Comparison of ENCODE assay signal across 18 mouse cellular contexts in genomic region chr11:64022403-64023047, GRCm38 (mm10). TPM values are rescaled to one million over a fixed set of nuclear protein-coding genes. Genes with fewer than 3 reads are reported as not detected.
DNase-seq lines count a peak whose midpoint lies in the region; ATAC-seq and TF ChIP-seq lines count a peak whose summit lies in the region.
"Had no signal": no experiment of that assay in that cellular context is flagged by ENCODE, and none has a peak within 500 bp of the region (broad histone marks: within the 10 kb centered on the region; RNA-seq: fewer than 3 reads in every experiment).

No protein-coding gene starts in this region.

- no peaks in the 10 kb centered on the region for H3K27me3 ChIP-seq in forebrain, embryonic 14.5 days (replicated peaks; ENCODE audit: control insufficient read depth, insufficient read depth, low read length)
- no peaks in the 10 kb centered on the region for H3K27me3 ChIP-seq in forebrain, embryonic 15.5 days
- H3K27me3 ChIP-seq in CH12.LX (replicated peaks): no peaks in the 10 kb centered on the region
- no peaks in the 10 kb centered on the region for H3K27me3 ChIP-seq in hindbrain, embryonic 13.5 days
- no peaks in the 10 kb centered on the region for H3K27me3 ChIP-seq in neural tube, embryonic 12.5 days (replicated peaks)
- H3K27me3 ChIP-seq: heart, embryonic 15.5 days; liver, embryonic 13.5 days had no signal

- no peaks in the 10 kb centered on the region for H3K36me3 ChIP-seq in forebrain, embryonic 14.5 days (ENCODE audit: control insufficient read depth, insufficient read depth, low read length)
- H3K36me3 ChIP-seq in forebrain, embryonic 15.5 days: no peaks in the 10 kb centered on the region
- peaks cover 3 to 28% of the 10 kb centered on the region in 2 experiments for H3K36me3 ChIP-seq in CH12.LX (replicated peaks in 1 of 2; ENCODE audit: control insufficient read depth in 1 of 2, insufficient read depth in 1 of 2, low read length in 1 of 2)
- H3K36me3 ChIP-seq in hindbrain, embryonic 13.5 days: no peaks in the 10 kb centered on the region
- no peaks in the 10 kb centered on the region for H3K36me3 ChIP-seq in neural tube, embryonic 12.5 days
- H3K36me3 ChIP-seq: heart, embryonic 15.5 days; liver, embryonic 13.5 days had no signal

- no peak overlapping the region for H3K27ac ChIP-seq in forebrain, embryonic 14.5 days (ENCODE audit: low read depth, low read length)
- H3K27ac ChIP-seq in forebrain, embryonic 15.5 days (replicated peaks): no peak overlapping the region
- H3K27ac ChIP-seq in CH12.LX (ENCODE audit: insufficient read depth, low read depth): no peak overlapping the region
- peak overlapping the region; percentile 64 for H3K27ac ChIP-seq in hindbrain, embryonic 13.5 days
- no peak overlapping the region for H3K27ac ChIP-seq in neural tube, embryonic 12.5 days
- H3K27ac ChIP-seq: heart, embryonic 15.5 days; liver, embryonic 13.5 days had no signal

- H3K9ac ChIP-seq in forebrain, embryonic 14.5 days (ENCODE audit: low read length): no peak overlapping the region
- H3K9ac ChIP-seq in forebrain, embryonic 15.5 days (replicated peaks): no peak overlapping the region
- no peak overlapping the region for H3K9ac ChIP-seq in CH12.LX (ENCODE audit: insufficient read depth, low read depth)
- H3K9ac ChIP-seq in hindbrain, embryonic 13.5 days: no peak overlapping the region
- H3K9ac ChIP-seq in neural tube, embryonic 12.5 days: no peak overlapping the region
- H3K9ac ChIP-seq: heart, embryonic 15.5 days; liver, embryonic 13.5 days had no signal

- no peaks in the 10 kb centered on the region for H3K9me3 ChIP-seq in forebrain, embryonic 14.5 days (replicated peaks; ENCODE audit: control insufficient read depth, low read length)
- H3K9me3 ChIP-seq in forebrain, embryonic 15.5 days: no peaks in the 10 kb centered on the region
- H3K9me3 ChIP-seq in CH12.LX (replicated peaks; ENCODE audit: low read length): no peaks in the 10 kb centered on the region
- H3K9me3 ChIP-seq in hindbrain, embryonic 13.5 days: no peaks in the 10 kb centered on the region
- no peaks in the 10 kb centered on the region for H3K9me3 ChIP-seq in neural tube, embryonic 12.5 days
- H3K9me3 ChIP-seq: heart, embryonic 15.5 days; liver, embryonic 13.5 days had no signal

- no peaks in the 10 kb centered on the region for H3K79me2 ChIP-seq in CH12.LX (replicated peaks; ENCODE audit: control insufficient read depth, extremely low read depth, insufficient read depth, poor library complexity, severe bottlenecking)

- DNase-seq in forebrain, embryonic 14.5 days (ENCODE audit: low spot score): peak; percentile 25
- DNase-seq in CH12.LX (ENCODE audit: extremely low read depth): peak; percentile 30
- no peak for DNase-seq in lung, postnatal 4 days
- no peak for DNase-seq in cerebellum, adult 18-20 months
- DNase-seq in layer of hippocampus, postnatal 10 days (ENCODE audit: low spot score in 2 of 2): no peak
- DNase-seq: adrenal gland, postnatal 10 days; cerebellum, postnatal 36 days; kidney, postnatal 10 days; layer of hippocampus, postnatal 36 days; left cerebral cortex, postnatal 4 days; liver, embryonic 13.5 days; lung, postnatal 10 days; right cerebral cortex, postnatal 4 days; thymus, postnatal 14 days had no signal

- no peak for TF ChIP-seq POLR2A in CH12.LX (IDR thresholded peaks at IDR 0.05; ENCODE audit: low read depth, low read length)

- dilution Hi-C loops in CH12.LX (cut with MboI; ENCODE audit: extremely low pct_ligation_motif_present, extremely low pct_unique_long_range_greater_than_20kb, low sequenced_read_pairs): no loop called here

- H3K4me2 ChIP-seq in forebrain, embryonic 14.5 days (ENCODE audit: low read length): no peak overlapping the region
- H3K4me2 ChIP-seq in forebrain, embryonic 15.5 days (replicated peaks): no peak overlapping the region
- no peak overlapping the region; the same call in 1 of the 2 replicates for H3K4me2 ChIP-seq in CH12.LX (ENCODE audit: insufficient read depth, low read depth, poor library complexity, severe bottlenecking)
- H3K4me2 ChIP-seq in hindbrain, embryonic 13.5 days: peak overlapping the region; percentile 32
- H3K4me2 ChIP-seq in neural tube, embryonic 12.5 days (replicated peaks): peak overlapping the region; percentile 40
- H3K4me2 ChIP-seq: heart, embryonic 15.5 days; liver, embryonic 13.5 days had no signal

- WGBS in forebrain, embryonic 14.5 days: 24% methylated on average over 9 of the region's 9 CpGs
- WGBS in forebrain, embryonic 15.5 days: 26% methylated on average over 9 of the region's 9 CpGs
- WGBS in hindbrain, embryonic 13.5 days: 24% methylated on average over 9 of the region's 9 CpGs
- WGBS in neural tube, embryonic 12.5 days: 29% methylated on average over 9 of the region's 9 CpGs

- TF ChIP-seq RAD21 in CH12.LX (IDR thresholded peaks at IDR 0.05; ENCODE audit: low read depth, low read length): no peak

- in situ Hi-C loops in CH12.LX (cut with MboI; ENCODE audit: low pct_ligation_motif_present, low pct_unique_long_range_greater_than_20kb, low sequenced_read_pairs): no loop called here

- peak; percentile 36; the same call in 1 of the 2 replicates for TF ChIP-seq EP300 in CH12.LX (IDR thresholded peaks at IDR 0.05; ENCODE audit: low read length)

- no peak for ATAC-seq in forebrain, embryonic 14.5 days
- no peak for ATAC-seq in forebrain, embryonic 15.5 days (replicated peaks)
- ATAC-seq in hindbrain, embryonic 13.5 days (ENCODE audit: low FRiP score): no peak
- peak; percentile 61 for ATAC-seq in neural tube, embryonic 12.5 days (ENCODE audit: low FRiP score, low read depth)

- H3K4me3 ChIP-seq in forebrain, embryonic 14.5 days (ENCODE audit: low read depth, low read length): no peak overlapping the region
- no peak overlapping the region for H3K4me3 ChIP-seq in forebrain, embryonic 15.5 days
- H3K4me3 ChIP-seq in CH12.LX (replicated peaks in 1 of 3; ENCODE audit: low read depth in 2 of 3, low read length in 2 of 3, poor library complexity in 1 of 3): no peak overlapping the region
- H3K4me3 ChIP-seq in hindbrain, embryonic 13.5 days: no peak overlapping the region
- H3K4me3 ChIP-seq in neural tube, embryonic 12.5 days: no peak overlapping the region
- H3K4me3 ChIP-seq: heart, embryonic 15.5 days; liver, embryonic 13.5 days had no signal

- TF ChIP-seq CTCF in CH12.LX (conservative IDR thresholded peaks at IDR 0.05 in 1 of 2, IDR thresholded peaks at IDR 0.05 in 1 of 2; ENCODE audit: low read depth in 2 of 2, low read length in 2 of 2): no peak

- H3K4me1 ChIP-seq in forebrain, embryonic 14.5 days (ENCODE audit: control insufficient read depth, insufficient read depth, low read length): peaks cover 25% of the 10 kb centered on the region
- peaks cover 20% of the 10 kb centered on the region for H3K4me1 ChIP-seq in forebrain, embryonic 15.5 days
- H3K4me1 ChIP-seq in CH12.LX (ENCODE audit: control insufficient read depth in 1 of 2, insufficient read depth in 2 of 2): peaks cover 14 to 90% of the 10 kb centered on the region in 2 experiments
- H3K4me1 ChIP-seq in hindbrain, embryonic 13.5 days (replicated peaks): peaks cover 40% of the 10 kb centered on the region
- H3K4me1 ChIP-seq in neural tube, embryonic 12.5 days: peaks cover 34% of the 10 kb centered on the region

TF ChIP-seq in CH12.LX, 34 proteins besides CTCF, POLR2A, EP300 and RAD21:
- TF ChIP-seq JUND (conservative IDR thresholded peaks at IDR 0.05; ENCODE audit: low read depth, low read length): 0 out of 2 replicates have a peak, but pooled peaks have one; percentile 9
- no peak for TF ChIP-seq MYC (IDR thresholded peaks at IDR 0.05; ENCODE audit: low read depth, low read length)
- TF ChIP-seq TCF12 (IDR thresholded peaks at IDR 0.05; ENCODE audit: low read depth, low read length): no peak
- TF ChIP-seq ZC3H11A (IDR thresholded peaks at IDR 0.05; ENCODE audit: low read depth, low read length): no peak
- peak; percentile 43; the same call in 1 of the 2 replicates for TF ChIP-seq IRF4 (IDR thresholded peaks at IDR 0.05; ENCODE audit: low read depth, low read length)
- TF ChIP-seq USF2 (conservative IDR thresholded peaks at IDR 0.05; ENCODE audit: low read depth, low read length): no peak
- no peak for TF ChIP-seq SIN3A (IDR thresholded peaks at IDR 0.05; ENCODE audit: low read length)
- no peak for TF ChIP-seq MAX (IDR thresholded peaks at IDR 0.05; ENCODE audit: low read length)
- no peak for TF ChIP-seq UBTF (IDR thresholded peaks at IDR 0.05; ENCODE audit: low read depth, low read length)
- peak; percentile 11; the same call in 1 of the 2 replicates for TF ChIP-seq JUN (IDR thresholded peaks at IDR 0.05; ENCODE audit: insufficient read depth, low read depth, low read length)
- TF ChIP-seq POLR2AphosphoS2 (IDR thresholded peaks at IDR 0.05; ENCODE audit: low read depth, low read length): no peak
- TF ChIP-seq RCOR1 (conservative IDR thresholded peaks at IDR 0.05; ENCODE audit: low read depth, low read length): no peak

RNA-seq across cellular contexts. Expression of gene Cox10, which starts 56.7 kb away (rescaled TPM):
- 20.0 and 22.1 TPM in 2 replicates for polyA plus RNA-seq in forebrain, embryonic 14.5 days (2014; fragmentation: Nextera tagmentation; extraction: Ambion mirVana)
- polyA plus RNA-seq in forebrain, embryonic 15.5 days (2015; fragmentation: Nextera tagmentation; extraction: Ambion mirVana): 21.2 and 22.6 TPM in 2 replicates
- 35.2 and 37.5 TPM in 2 replicates for total RNA-seq in CH12.LX (2012; rRNA removed)
- 19.6 and 23.4 TPM in 2 replicates for total RNA-seq in CH12.LX (2014; rRNA removed)
- polyA plus RNA-seq in CH12.LX (2012; ENCODE audit: insufficient read length, low read depth): 53.0 and 60.3 TPM in 2 replicates
- polyA plus RNA-seq in hindbrain, embryonic 13.5 days (2015; fragmentation: Nextera tagmentation; extraction: Ambion mirVana): 22.6 and 23.9 TPM in 2 replicates
- polyA plus RNA-seq in neural tube, embryonic 12.5 days (2016; fragmentation: Nextera tagmentation; extraction: Ambion mirVana): 21.9 and 22.8 TPM in 2 replicates
- 10 to 100 TPM; 22.4 to 25.9 TPM for total RNA-seq in layer of hippocampus, postnatal 10 days (2021)

Comparison
In these comparisons a context has a peak if more than half of its experiments do, and no peak if none do; other contexts are left out.
1. DNase-seq: peak in forebrain, embryonic 14.5 days (single experiment) and CH12.LX (single experiment); none in lung, postnatal 4 days (0 of 2), cerebellum, adult 18-20 months (0 of 2) and layer of hippocampus, postnatal 10 days (0 of 2).
2. H3K4me2 ChIP-seq: peak in hindbrain, embryonic 13.5 days (single experiment) and neural tube, embryonic 12.5 days (single experiment); none in forebrain, embryonic 14.5 days (single experiment), forebrain, embryonic 15.5 days (single experiment) and CH12.LX (single experiment).